Mouse (Mus musculus): ENCODE results near the gene Tmem79.

- TF ChIP-seq POLR2A (IDR thresholded peaks at IDR 0.05; ENCODE audit: insufficient read depth, low read length), result no peak
- TF ChIP-seq CTCF (IDR thresholded peaks at IDR 0.05; ENCODE audit: low read depth, low read length), result no peak
These were observed 3.1 kb upstream of the Tmem79 start for GRCm38 (mm10) chr3:88339006-88339405.
